Mouse (Mus musculus) v-Abl transformed pro-B cells (cell line): ENCODE results near the gene 4933424G06Rik.

Source experiments
- in situ Hi-C, 2 experiments: fragments of 400-800 bp; cut with MboI; formaldehyde crosslinking; loops; one replicate each; pipeline ENCODE4 v1.15.1; 2025; ENCODE audit not compliant: unreplicated experiment in 2 of 2

Gene 4933424G06Rik

GRCm38 (mm10) chr1:36761061-36761460 is 51.1 kb downstream of the 4933424G06Rik start:
- in situ Hi-C loops = loop anchor here in 1 of 2 experiments (25.0 kb wide), 2 partner anchors 676 to 876 kb away; partner anchors contain the start of genes Coa5 and Unc50

GRCm38 (mm10) chr1:36761568-36761967 is 51.6 kb downstream of the 4933424G06Rik start, which contains the start of gene Zap70:
TSS of gene Zap70 (plus strand) at chr1:36761798.
- in situ Hi-C loops = loop anchor here in 1 of 2 experiments (25.0 kb wide), 2 partner anchors 676 to 876 kb away; partner anchors contain the start of genes Coa5 and Unc50

- in situ Hi-C loops = loop anchor here in 1 of 2 experiments (25.0 kb wide), 2 partner anchors 671 to 871 kb away; partner anchors contain the start of genes Coa5 and Unc50
These were observed 56.7 kb downstream of the 4933424G06Rik start for GRCm38 (mm10) chr1:36766431-36767205.

GRCm38 (mm10) chr1:36767321-36767720 is 57.4 kb downstream of the 4933424G06Rik start:
- in situ Hi-C loops = loop anchor here in 1 of 2 experiments (25.0 kb wide), 2 partner anchors 670 to 870 kb away; partner anchors contain the start of genes Coa5 and Unc50

GRCm38 (mm10) chr1:36768786-36769185 is 58.8 kb downstream of the 4933424G06Rik start:
- in situ Hi-C loops = loop anchor here in 1 of 2 experiments (25.0 kb wide), 2 partner anchors 669 to 869 kb away; partner anchors contain the start of genes Coa5 and Unc50

GRCm38 (mm10) chr1:36769951-36770350 is 60.0 kb downstream of the 4933424G06Rik start:
- in situ Hi-C loops = loop anchor here in 1 of 2 experiments (25.0 kb wide), 2 partner anchors 667 to 867 kb away; partner anchors contain the start of genes Coa5 and Unc50

- in situ Hi-C loops = loop anchor here in 1 of 2 experiments (25.0 kb wide), 2 partner anchors 666 to 866 kb away; partner anchors contain the start of genes Coa5 and Unc50
These were observed 61.0 kb downstream of the 4933424G06Rik start for GRCm38 (mm10) chr1:36770998-36771397.

- in situ Hi-C loops = loop anchor here in 1 of 2 experiments (25.0 kb wide), 2 partner anchors 665 to 865 kb away; partner anchors contain the start of genes Coa5 and Unc50
These were observed 62.4 kb downstream of the 4933424G06Rik start for GRCm38 (mm10) chr1:36772198-36772934.

- in situ Hi-C loops = loop anchor here (5.0 to 25.0 kb wide), 5 partner anchors 38 to 857 kb away; no protein-coding TSS in a partner anchor
These were observed 70.8 kb downstream of the 4933424G06Rik start for GRCm38 (mm10) chr1:36780793-36781192.

GRCm38 (mm10) chr1:36782476-36782875 is 72.5 kb downstream of the 4933424G06Rik start:
- in situ Hi-C loops = loop anchor here (5.0 to 25.0 kb wide), 5 partner anchors 40 to 855 kb away; no protein-coding TSS in a partner anchor

- in situ Hi-C loops = loop anchor here (5.0 to 25.0 kb wide), 6 partner anchors 42 to 853 kb away; no protein-coding TSS in a partner anchor
These were observed 74.6 kb downstream of the 4933424G06Rik start for GRCm38 (mm10) chr1:36784365-36785134.

- in situ Hi-C loops = loop anchor here (5.0 to 25.0 kb wide), 3 partner anchors 132 to 852 kb away; no protein-coding TSS in a partner anchor
These were observed 75.3 kb downstream of the 4933424G06Rik start for GRCm38 (mm10) chr1:36785238-36785641.

- in situ Hi-C loops = loop anchor here (5.0 to 25.0 kb wide), 3 partner anchors 131 to 851 kb away; no protein-coding TSS in a partner anchor
These were observed 76.4 kb downstream of the 4933424G06Rik start for GRCm38 (mm10) chr1:36786377-36786776.

- in situ Hi-C loops = loop anchor here (5.0 to 25.0 kb wide), 3 partner anchors 128 to 848 kb away; no protein-coding TSS in a partner anchor
These were observed 79.5 kb downstream of the 4933424G06Rik start for GRCm38 (mm10) chr1:36789416-36789815.

GRCm38 (mm10) chr1:36796711-36797110 is 86.8 kb downstream of the 4933424G06Rik start:
- in situ Hi-C loops = loop anchor here (5.0 to 25.0 kb wide), 3 partner anchors 36 to 841 kb away; no protein-coding TSS in a partner anchor

- in situ Hi-C loops = loop anchor here (5.0 to 25.0 kb wide), 3 partner anchors 35 to 840 kb away; no protein-coding TSS in a partner anchor
These were observed 87.5 kb downstream of the 4933424G06Rik start for GRCm38 (mm10) chr1:36797481-36797880.

GRCm38 (mm10) chr1:36800379-36801011 is 90.5 kb downstream of the 4933424G06Rik start:
- in situ Hi-C loops = no loop called here

GRCm38 (mm10) chr1:36804259-36804658 is 94.3 kb downstream of the 4933424G06Rik start:
- in situ Hi-C loops = no loop called here

- in situ Hi-C loops = no loop called here
These were observed 94.9 kb downstream of the 4933424G06Rik start for GRCm38 (mm10) chr1:36804833-36805232.
